In genomic region chr10:40450171-40450570, GRCm38 (mm10) we compare ENCODE assay signal across 26 mouse cellular contexts.
DNase-seq lines count a peak whose midpoint lies in the region; ATAC-seq and TF ChIP-seq lines count a peak whose summit lies in the region.
"Had no signal": no experiment of that assay in that cellular context is flagged by ENCODE, and none has a peak within 500 bp of the region (broad histone marks: within the 10 kb centered on the region; RNA-seq: fewer than 3 reads in every experiment).

No protein-coding gene starts in this region.

- TF ChIP-seq POLR2A in MEL (IDR thresholded peaks at IDR 0.05; ENCODE audit: control insufficient read depth in 1 of 2, insufficient read depth in 1 of 2, low read depth in 1 of 2, low read length in 2 of 2, poor library complexity in 1 of 2) = no peak
- TF ChIP-seq POLR2A in lung, adult 2 months (IDR thresholded peaks at IDR 0.05; ENCODE audit: borderline replicate concordance, extremely low read depth, low read depth, low read length) = no peak

- peaks cover 7% of the 10 kb centered on the region for H3K4me1 ChIP-seq in midbrain, embryonic 11.5 days (ENCODE audit: control insufficient read depth, insufficient read depth, low read length)
- peaks cover 9% of the 10 kb centered on the region for H3K4me1 ChIP-seq in midbrain, postnatal 0 days (ENCODE audit: insufficient read depth, low read length)
- peaks cover 0 to 9% of the 10 kb centered on the region in 2 experiments; a peak in 3 of 4 replicates for H3K4me1 ChIP-seq in MEL (ENCODE audit: control insufficient read depth in 1 of 2, insufficient read depth in 2 of 2, low read length in 2 of 2)
- peaks cover 12% of the 10 kb centered on the region for H3K4me1 ChIP-seq in lung, adult 2 months (ENCODE audit: control insufficient read depth, insufficient read depth, low read length)

- H3K9me3 ChIP-seq in midbrain, embryonic 11.5 days (ENCODE audit: control insufficient read depth, low read length) = no peaks in the 10 kb centered on the region
- H3K9me3 ChIP-seq in midbrain, postnatal 0 days (ENCODE audit: low read length) = no peaks in the 10 kb centered on the region
- no peaks in the 10 kb centered on the region for H3K9me3 ChIP-seq in MEL (replicated peaks; ENCODE audit: insufficient read depth, low read length)
- H3K9me3 ChIP-seq: embryonic facial prominence, embryonic 13.5 days; embryonic facial prominence, embryonic 15.5 days; forebrain, embryonic 10.5 days; forebrain, embryonic 12.5 days; G1E had no signal

- H3K79me2 ChIP-seq in MEL (ENCODE audit: control insufficient read depth, insufficient read depth, low read length, poor library complexity) = no peaks in the 10 kb centered on the region; the same call in 1 of the 2 replicates

- no peak for ATAC-seq in midbrain, embryonic 11.5 days (ENCODE audit: low FRiP score)
- ATAC-seq in midbrain, postnatal 0 days (ENCODE audit: low FRiP score) = no peak
- ATAC-seq: forebrain, embryonic 14.5 days; forebrain, embryonic 16.5 days had no signal

- 95% methylated on average over 4 of the region's 4 CpGs for WGBS in midbrain, embryonic 11.5 days
- 96% methylated on average over 4 of the region's 4 CpGs for WGBS in midbrain, postnatal 0 days
- WGBS in lung, adult 2 months = 99% methylated on average over 4 of the region's 4 CpGs

- no peak for TF ChIP-seq RAD21 in MEL (IDR thresholded peaks at IDR 0.05; ENCODE audit: low read depth, low read length)

- H3K4me2 ChIP-seq in midbrain, embryonic 11.5 days = no peak overlapping the region
- no peak overlapping the region for H3K4me2 ChIP-seq in midbrain, postnatal 0 days (ENCODE audit: low read depth, low read length, poor library complexity, severe bottlenecking)
- H3K4me2 ChIP-seq: embryonic facial prominence, embryonic 13.5 days; embryonic facial prominence, embryonic 15.5 days; forebrain, embryonic 12.5 days had no signal

- H3K9ac ChIP-seq in midbrain, embryonic 11.5 days (ENCODE audit: low read length) = no peak overlapping the region
- no peak overlapping the region for H3K9ac ChIP-seq in midbrain, postnatal 0 days (replicated peaks; ENCODE audit: low read length, poor library complexity, severe bottlenecking)
- H3K9ac ChIP-seq in MEL (ENCODE audit: control insufficient read depth, low read depth, low read length, poor library complexity, severe bottlenecking) = no peak overlapping the region
- H3K9ac ChIP-seq: embryonic facial prominence, embryonic 13.5 days; embryonic facial prominence, embryonic 15.5 days; forebrain, embryonic 12.5 days had no signal

- DNase-seq in layer of hippocampus, adult 2 months (ENCODE audit: low spot score in 2 of 2) = no peak
- no peak for DNase-seq in layer of hippocampus, postnatal 36 days
- DNase-seq in midbrain, embryonic 11.5 days (ENCODE audit: low spot score, missing footprints) = peak; percentile 41
- no peak for DNase-seq in midbrain, postnatal 0 days (ENCODE audit: low spot score)
- DNase-seq in 416B (ENCODE audit: low read depth) (peak; percentile 88), MEL (ENCODE audit: low read depth, low spot score) (no peak)
- DNase-seq in urinary bladder, postnatal 25 days (ENCODE audit: low spot score) = no peak
- no peak for DNase-seq in lung, adult 2 months
- DNase-seq: adrenal gland, adult 2 months; adrenal gland, postnatal 10 days; adrenal gland, postnatal 25 days; B cell, adult 2 months; cerebellum, adult 11-12 months; cerebellum, adult 2 months; cerebellum, adult 9-10 months; cerebellum, postnatal 10 days; cerebellum, postnatal 25 days had no signal

- H3K4me3 ChIP-seq in layer of hippocampus, adult 2 months = no peak overlapping the region
- no peak overlapping the region for H3K4me3 ChIP-seq in midbrain, embryonic 11.5 days (ENCODE audit: low read depth, low read length)
- no peak overlapping the region for H3K4me3 ChIP-seq in midbrain, postnatal 0 days (ENCODE audit: low read depth, low read length)
- H3K4me3 ChIP-seq in MEL (ENCODE audit: control insufficient read depth in 1 of 2, insufficient read depth in 1 of 2, low read depth in 2 of 2, low read length in 2 of 2) = no peak overlapping the region
- H3K4me3 ChIP-seq in lung, adult 2 months (replicated peaks; ENCODE audit: extremely low read depth, low read depth, low read length) = no peak overlapping the region
- H3K4me3 ChIP-seq: embryonic facial prominence, embryonic 13.5 days; embryonic facial prominence, embryonic 15.5 days; erythroblast, embryonic 14.5 days; forebrain, embryonic 10.5 days; forebrain, embryonic 12.5 days had no signal

- H3K27ac ChIP-seq in layer of hippocampus, adult 2 months = peak overlapping the region; percentile 46
- no peak overlapping the region for H3K27ac ChIP-seq in midbrain, embryonic 11.5 days (ENCODE audit: low read depth, low read length)
- H3K27ac ChIP-seq in midbrain, postnatal 0 days (ENCODE audit: low read depth, low read length) = no peak overlapping the region
- 0 out of 2 replicates have a peak overlapping the region, but pooled peaks have one; percentile 16 for H3K27ac ChIP-seq in MEL (ENCODE audit: control insufficient read depth, low read depth, low read length)
- H3K27ac ChIP-seq: embryonic facial prominence, embryonic 13.5 days; embryonic facial prominence, embryonic 15.5 days; forebrain, embryonic 10.5 days; forebrain, embryonic 12.5 days had no signal

- H3K36me3 ChIP-seq in midbrain, embryonic 11.5 days (ENCODE audit: control insufficient read depth, insufficient read depth, low read length) = no peaks in the 10 kb centered on the region
- no peaks in the 10 kb centered on the region for H3K36me3 ChIP-seq in midbrain, postnatal 0 days (ENCODE audit: insufficient read depth, low read length)
- peaks cover 0 to 2% of the 10 kb centered on the region in 2 experiments; a peak in 1 of 4 replicates for H3K36me3 ChIP-seq in MEL (ENCODE audit: control insufficient read depth in 1 of 2, insufficient read depth in 2 of 2, low read length in 2 of 2)
- H3K36me3 ChIP-seq: forebrain, embryonic 12.5 days had no signal

- no peak for TF ChIP-seq EP300 in MEL (IDR thresholded peaks at IDR 0.05; ENCODE audit: low read depth in 1 of 2, low read length in 2 of 2)

- no peaks in the 10 kb centered on the region for H3K27me3 ChIP-seq in midbrain, embryonic 11.5 days (ENCODE audit: control insufficient read depth, insufficient read depth, low read length)
- H3K27me3 ChIP-seq in midbrain, postnatal 0 days (ENCODE audit: insufficient read depth, low read length) = no peaks in the 10 kb centered on the region
- no peaks in the 10 kb centered on the region for H3K27me3 ChIP-seq in MEL (ENCODE audit: control insufficient read depth in 1 of 2, insufficient read depth in 2 of 2, low read length in 2 of 2)
- H3K27me3 ChIP-seq: CH12.LX; embryonic facial prominence, embryonic 13.5 days; embryonic facial prominence, embryonic 15.5 days; forebrain, embryonic 12.5 days had no signal

- TF ChIP-seq CTCF in layer of hippocampus, adult 2 months (conservative IDR thresholded peaks at IDR 0.05) = no peak
- no peak for TF ChIP-seq CTCF in midbrain, postnatal 0 days (IDR thresholded peaks at IDR 0.05)
- no peak for TF ChIP-seq CTCF in MEL (IDR thresholded peaks at IDR 0.05 in 2 of 3, conservative IDR thresholded peaks at IDR 0.05 in 1 of 3; ENCODE audit: control insufficient read depth in 1 of 3, insufficient read depth in 1 of 3, low read depth in 2 of 3, low read length in 3 of 3, poor library complexity in 1 of 3, severe bottlenecking in 1 of 3)
- TF ChIP-seq CTCF in lung, adult 2 months (IDR thresholded peaks at IDR 0.05; ENCODE audit: insufficient read depth, low read length) = no peak

TF ChIP-seq in MEL, 35 proteins besides CTCF, POLR2A, EP300 and RAD21:
- TF ChIP-seq BHLHE40 (IDR thresholded peaks at IDR 0.05; ENCODE audit: borderline replicate concordance, low read depth, low read length) (no peak), UBTF (IDR thresholded peaks at IDR 0.05; ENCODE audit: borderline replicate concordance, insufficient read depth, low read depth, low read length) (no peak), ZMIZ1 (IDR thresholded peaks at IDR 0.05; ENCODE audit: low read depth, low read length) (no peak), ZKSCAN1 (IDR thresholded peaks at IDR 0.05; ENCODE audit: low read depth, low read length) (no peak)

Comparison
In these comparisons a context has a peak if more than half of its experiments do, and no peak if none do; other contexts are left out.
1. DNase-seq: peak in midbrain, embryonic 11.5 days (single experiment) and 416B (single experiment); none in layer of hippocampus, adult 2 months (0 of 2), layer of hippocampus, postnatal 36 days (0 of 2), midbrain, postnatal 0 days (single experiment), MEL (single experiment), urinary bladder, postnatal 25 days (single experiment) and lung, adult 2 months (single experiment).
2. H3K27ac ChIP-seq: peak in layer of hippocampus, adult 2 months (single experiment) and MEL (single experiment); none in midbrain, embryonic 11.5 days (single experiment) and midbrain, postnatal 0 days (single experiment).